Mouse (Mus musculus): Measurements from ENCODE around the gene Cmah.

- TF ChIP-seq CTCF (conservative IDR thresholded peaks at IDR 0.05; ENCODE audit: low read length), result no peak
- no peak for TF ChIP-seq NANOG (IDR thresholded peaks at IDR 0.05; ENCODE audit: borderline replicate concordance, low read length)
Measured at GRCm38 (mm10) chr13:24395815-24396214, 68.6 kb downstream of the Cmah start.

Measured in E14TG2a.4 (cell line).